Mouse (Mus musculus) left cerebral cortex, adult 2 months (tissue): ENCODE results near the gene Dtx1. TPM values are rescaled to one million over a fixed set of nuclear protein-coding genes. Genes with fewer than 3 reads are reported as not detected.

Source experiments
- DNase-seq, 2 experiments: peaks; one replicate each; pipeline ENCODE4 v3.0.0; 2021 to 2022; ENCODE audit warnings: low spot score in 2 of 2, mixed read lengths in 1 of 2; ENCODE audit errors: extremely low spot score in 1 of 2
- H3K27ac ChIP-seq: fragments of 200-600 bp; 2 replicates; pipeline ENCODE4 v1.8.1; 2022
- H3K4me3 ChIP-seq: fragments of 200-600 bp; 2 replicates; pipeline ENCODE4 v1.8.1; 2022
- CTCF ChIP-seq: fragments of 200-600 bp; IDR thresholded peaks from 2 replicates; pipeline ENCODE4 v1.8.1; 2022; ENCODE audit warnings: antibody characterized with exemption, mild to moderate bottlenecking, moderate library complexity
- intact Hi-C: fragments of 180-260 bp; cut with DNase I; formaldehyde crosslinking; loops from one replicate; pipeline ENCODE4 v1.15.1; 2025
- total RNA-seq, 2 experiments: library from RNA; stranded (reverse); gene quantifications; 2 replicates each; pipeline ENCODE4 v1.2.3; 2021

Gene Dtx1
- total RNA-seq, 2 experiments from 2014 or later: 74.5 to 76.9 TPM

DNA sequence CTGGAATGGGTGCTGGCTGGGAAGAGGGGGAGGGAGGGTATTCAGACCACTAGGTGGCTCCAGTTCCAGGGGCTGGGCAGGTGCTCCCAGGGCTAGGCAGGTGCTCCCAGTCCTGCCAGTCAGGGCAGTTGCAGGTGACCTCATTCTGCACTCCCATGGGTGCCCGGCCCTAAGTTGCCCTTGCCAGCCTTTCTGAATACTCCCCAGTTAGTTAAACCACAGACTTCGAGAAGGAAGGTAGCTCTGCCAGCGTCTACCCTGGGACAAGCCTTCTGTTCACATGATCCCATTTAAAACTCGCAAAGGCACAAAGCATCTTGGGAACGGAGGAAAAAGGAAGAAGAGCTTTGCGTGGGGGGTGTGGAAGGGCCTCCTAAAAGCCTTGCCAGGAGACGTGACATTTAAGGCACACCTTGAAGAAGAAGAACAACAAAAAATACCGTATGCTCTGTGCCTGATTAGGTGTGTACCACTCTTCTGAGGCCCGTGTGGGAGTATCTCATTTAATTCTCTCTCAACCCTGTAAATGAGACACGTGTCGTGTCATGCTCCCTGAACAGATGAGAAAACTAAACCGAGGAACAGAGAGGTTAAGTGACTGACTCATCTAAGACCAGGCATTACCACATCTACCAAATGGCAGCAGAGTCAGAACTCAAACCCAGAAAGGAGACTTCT is 63.8 kb downstream of the Dtx1 start:
- Histone ChIP-seq H3K27ac (peak overlapping the region; percentile 88), H3K4me3 (peak overlapping the region; percentile 70; the same call in 1 of the 2 replicates)
- intact Hi-C loops: loop anchor here (1.0 to 2.0 kb wide), 2 partner anchors 25 to 28 kb away; no protein-coding TSS in a partner anchor
- DNase-seq: no peak
- TF ChIP-seq CTCF: peak; percentile 27

DNA sequence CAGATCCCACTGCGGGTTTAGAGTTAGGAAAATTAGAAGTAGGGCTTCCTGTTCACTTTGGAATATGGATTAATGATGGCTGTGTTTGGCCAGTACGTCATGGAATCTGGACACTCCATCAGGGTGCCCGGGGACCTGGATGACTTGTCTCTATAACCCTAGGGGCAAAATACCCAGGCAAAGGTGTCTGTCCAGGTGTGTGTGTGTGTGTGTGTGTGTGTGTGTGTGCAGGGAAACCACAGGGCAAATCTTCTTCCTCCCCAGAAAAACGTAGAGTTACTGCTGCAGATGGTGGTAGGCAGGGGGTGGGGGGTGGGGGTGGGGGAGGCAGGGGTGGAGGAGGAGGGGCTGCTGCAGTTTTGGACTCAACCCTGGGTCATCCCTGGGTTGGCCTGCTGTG is 64.4 kb downstream of the Dtx1 start:
- no peak for TF ChIP-seq CTCF
- DNase-seq: no peak
- intact Hi-C loops: no loop called here
- no peak overlapping the region for H3K27ac ChIP-seq
- no peak overlapping the region for H3K4me3 ChIP-seq

- DNase-seq: no peak
- no peak overlapping the region for H3K27ac ChIP-seq
- TF ChIP-seq CTCF: no peak
- no peak overlapping the region for H3K4me3 ChIP-seq
- intact Hi-C loops: no loop called here
Observed at GRCm38 (mm10) chr5:120645851-120646250, 65.9 kb downstream of the Dtx1 start.

DNA sequence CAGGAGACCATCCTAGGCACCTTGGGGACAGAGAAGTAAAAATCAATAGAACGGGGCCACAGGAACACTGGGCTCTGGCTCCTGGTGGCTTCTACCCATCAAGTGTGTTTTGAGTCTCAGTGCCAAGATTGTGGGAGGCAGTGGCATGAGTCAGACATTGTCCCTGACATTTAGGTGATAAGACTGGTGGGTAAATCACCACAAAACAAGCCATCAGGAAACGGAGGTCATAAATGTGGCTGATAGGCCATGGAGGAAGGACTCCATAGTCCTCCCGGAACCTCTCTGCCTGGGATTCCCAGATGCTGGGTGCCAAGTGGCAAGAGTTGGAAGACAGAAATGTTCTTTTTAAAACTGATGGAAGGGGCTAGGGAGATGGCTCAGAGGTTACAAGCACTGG is 67.5 kb downstream of the Dtx1 start:
- H3K27ac ChIP-seq: no peak overlapping the region
- no peak for DNase-seq
- no peak for TF ChIP-seq CTCF
- H3K4me3 ChIP-seq: no peak overlapping the region
- intact Hi-C loops: no loop called here

GRCm38 (mm10) chr5:120643365-120644085 is 68.2 kb downstream of the Dtx1 start:
- intact Hi-C loops: no loop called here
- Histone ChIP-seq H3K27ac (no peak overlapping the region), H3K4me3 (no peak overlapping the region)
- no peak for DNase-seq
- no peak for TF ChIP-seq CTCF

- TF ChIP-seq CTCF: no peak
- H3K4me3 ChIP-seq: no peak overlapping the region
- H3K27ac ChIP-seq: no peak overlapping the region
- intact Hi-C loops: no loop called here
- DNase-seq: no peak
Observed at GRCm38 (mm10) chr5:120640094-120640493, 71.6 kb downstream of the Dtx1 start.

DNA sequence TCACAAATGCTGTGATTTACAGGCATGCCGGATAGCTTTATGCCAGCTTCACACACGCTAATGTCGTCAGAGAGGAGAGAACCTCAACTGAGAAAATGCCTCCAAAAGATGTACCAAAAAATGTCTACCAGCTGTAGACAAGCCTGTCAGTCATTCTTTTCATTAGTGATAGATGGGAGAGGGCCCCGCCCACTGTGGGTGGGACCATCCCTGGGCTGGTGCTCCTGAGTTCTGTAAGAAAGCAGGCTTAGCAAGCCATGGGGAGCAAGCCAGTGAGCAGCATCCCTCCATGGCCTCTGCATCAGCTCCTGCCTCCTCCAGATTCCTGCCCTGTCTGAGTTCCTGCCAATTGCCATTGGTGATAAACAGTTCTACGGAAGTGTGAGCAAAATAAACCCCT is 76.1 kb downstream of the Dtx1 start:
- DNase-seq: no peak
- H3K27ac ChIP-seq: peak overlapping the region; percentile 55; the same call in 1 of the 2 replicates
- intact Hi-C loops: no loop called here
- H3K4me3 ChIP-seq: no peak overlapping the region
- TF ChIP-seq CTCF: no peak

- no peak overlapping the region for H3K27ac ChIP-seq
- intact Hi-C loops: no loop called here
- H3K4me3 ChIP-seq: no peak overlapping the region
- DNase-seq: no peak
- TF ChIP-seq CTCF: no peak
Observed at GRCm38 (mm10) chr5:120634860-120635259, 76.9 kb downstream of the Dtx1 start.

DNA sequence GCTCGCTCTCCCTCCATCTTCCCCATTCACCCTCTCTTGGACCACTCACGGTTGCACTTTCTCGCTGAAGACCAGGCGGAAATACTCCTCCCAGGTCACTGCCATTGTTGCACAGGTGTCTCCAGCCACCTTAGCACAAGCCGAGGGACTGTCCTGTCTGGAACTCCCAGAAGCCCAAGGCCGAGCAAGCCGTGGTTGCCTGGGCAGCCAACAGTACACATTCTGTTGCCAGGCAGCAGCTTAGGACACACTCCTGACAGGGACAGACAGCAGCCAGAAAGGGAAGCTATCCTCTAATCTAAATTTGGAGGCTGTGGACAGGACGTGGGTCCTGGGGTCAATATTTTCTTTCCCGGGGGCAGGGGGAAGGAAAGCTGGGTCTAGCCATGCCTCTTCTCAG is 77.6 kb downstream of the Dtx1 start, which contains the start of gene Cfap73:
Gene Cfap73, minus strand, starts transcription at position 105 of the 400 bp plus-strand sequence.
- no peak within 1 kb of the TSS for H3K4me3 ChIP-seq
- no peak for TF ChIP-seq CTCF
- intact Hi-C loops: no loop called here

GRCm38 (mm10) chr5:120631892-120632291 is 79.8 kb downstream of the Dtx1 start:
- DNase-seq: no peak
- no peak overlapping the region for H3K27ac ChIP-seq
- intact Hi-C loops: no loop called here
- H3K4me3 ChIP-seq: no peak overlapping the region
- TF ChIP-seq CTCF: peak; percentile 17

More for the DNA sequence above, 77.6 kb downstream of the Dtx1 start, which contains the start of gene Cfap73:
- no peak for DNase-seq
- no peak within 1 kb of the TSS for H3K27ac ChIP-seq

- Histone ChIP-seq H3K27ac (no peak overlapping the region), H3K4me3 (peak overlapping the region; percentile 1; the same call in 1 of the 2 replicates)
- intact Hi-C loops: no loop called here
- TF ChIP-seq CTCF: no peak
- DNase-seq: no peak
Observed at GRCm38 (mm10) chr5:120631128-120631527, 80.6 kb downstream of the Dtx1 start.

Other genes with a start within 250 kb of the Dtx1 start
- gene Sdsl, start 239.1 kb downstream of the Dtx1 start, total RNA-seq: 1 to 10 TPM; 5.3 to 7.4 TPM
- gene Sds, start 235.4 kb downstream of the Dtx1 start, total RNA-seq: under 1 TPM in 1 of 2 experiments, not detected in 1; 0.61 TPM
- gene Plbd2, start 208.3 kb downstream of the Dtx1 start, total RNA-seq: 10 to 100 TPM; 60.6 to 61.7 TPM
- gene Slc8b1, start 200.8 kb downstream of the Dtx1 start, total RNA-seq: 1 to 10 TPM; 4.5 to 7.5 TPM
- 10 to 100 TPM; 36.8 to 42.1 TPM for gene Tpcn1, start 123.3 kb downstream of the Dtx1 start, total RNA-seq
- under 1 TPM; 0.47 to 0.75 TPM for gene Iqcd, start 122.9 kb downstream of the Dtx1 start, total RNA-seq
- gene Rita1, start 99.3 kb downstream of the Dtx1 start, total RNA-seq: 10 to 100 TPM; 29.5 to 29.9 TPM
- gene Ddx54, start 99.2 kb downstream of the Dtx1 start, total RNA-seq: 10 to 100 TPM; 38.6 to 41.0 TPM
- gene Cfap73, start 77.7 kb downstream of the Dtx1 start, total RNA-seq: under 1 TPM in 1 of 2 experiments, not detected in 1; 0.52 TPM
- 10 to 100 TPM; 85.3 TPM for gene Rasal1, start 63.1 kb downstream of the Dtx1 start, total RNA-seq
- gene Oas2, start 37.9 kb upstream of the Dtx1 start, total RNA-seq: under 1 TPM in 1 of 2 experiments, not detected in 1; 0.14 TPM
- not detected for gene Oas3, start 65.7 kb upstream of the Dtx1 start, total RNA-seq
- not detected for gene Oas1e, start 83.6 kb upstream of the Dtx1 start, total RNA-seq
- gene Oas1c, start 100.6 kb upstream of the Dtx1 start, total RNA-seq: 1 to 10 TPM in 1 of 2 experiments, under 1 TPM in 1; 0.82 to 1.0 TPM
- gene Oas1f, start 135.4 kb upstream of the Dtx1 start, total RNA-seq: not detected
- gene Oas1h, start 149.5 kb upstream of the Dtx1 start, total RNA-seq: not detected
- gene Oas1g, start 175.7 kb upstream of the Dtx1 start, total RNA-seq: not detected
- gene Oas1a, start 195.6 kb upstream of the Dtx1 start, total RNA-seq: under 1 TPM in 1 of 2 experiments, not detected in 1; 0.42 TPM
- not detected for gene Oas1d, start 202.6 kb upstream of the Dtx1 start, total RNA-seq